Mouse (Mus musculus): Measurements from ENCODE around the gene Gm32687.
"Not testable (repeated sequence)": the region's sequence is repeated elsewhere in the genome, so short reads cannot be mapped to it uniquely, and the experiment has no call there.

Gm32687 gene

GRCm38 (mm10) chr10:81863409-81864407, at the start of gene Gm32687:
Gm32687 (plus strand) TSS chr10:81863934.
- peak; percentile 2 for DNase-seq (ENCODE audit: low spot score)

DNA sequence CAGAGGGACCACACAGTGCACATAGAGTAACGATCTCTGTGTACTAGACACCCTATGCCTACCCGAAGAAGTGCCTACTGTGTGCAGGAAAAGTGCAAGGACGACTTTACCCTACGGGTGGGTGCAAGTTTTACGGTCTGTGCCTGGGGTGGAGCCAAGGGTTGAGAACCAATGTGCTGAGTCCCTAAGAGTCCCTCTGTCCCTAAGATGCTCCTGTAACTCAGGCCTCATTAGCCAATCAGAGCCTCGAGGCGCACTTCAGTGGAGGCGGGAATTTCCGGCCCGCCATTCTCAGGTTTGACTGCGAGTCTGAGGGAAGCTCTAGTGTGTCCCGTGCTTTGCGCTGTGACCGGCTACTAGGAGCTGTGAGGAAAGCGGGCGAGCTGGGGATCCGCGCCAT, 17.5 kb upstream of the Gm32687 start:
- not testable (repeated sequence) for DNase-seq (ENCODE audit: low spot score)

GRCm38 (mm10) chr10:81929842-81930743, 66.4 kb downstream of the Gm32687 start, which contains the start of gene Zfp781:
Zfp781 (minus strand) TSS chr10:81930480.
- DNase-seq (ENCODE audit: low spot score) = not testable (repeated sequence)

All from testis, postnatal 14 days (tissue).